Mouse (Mus musculus) liver, adult (tissue): ENCODE data around the gene Uqcrc1.
A peak's percentile ranks its signal among the peaks of the same experiment; 100 is the strongest.

ENCODE experiments used
- GATA4 ChIP-seq: IDR thresholded peaks from 2 replicates; pipeline ENCODE4 v1.6.1; 2014; ENCODE audit warnings: mild to moderate bottlenecking, low read length; ENCODE audit not compliant: insufficient replicate concordance

Gene Uqcrc1

GRCm38 (mm10) chr9:108936418-108937364 lies at the start of gene Uqcrc1:
TSS of gene Uqcrc1 (plus strand) at chr9:108936633.
- TF ChIP-seq GATA4: peak; percentile 20; the same call in 1 of the 2 replicates

- TF ChIP-seq GATA4: no peak
Measured at GRCm38 (mm10) chr9:108912308-108912707, 24.1 kb upstream of the Uqcrc1 start.

- no peak for TF ChIP-seq GATA4
Measured at GRCm38 (mm10) chr9:108913161-108913560, 23.3 kb upstream of the Uqcrc1 start.

- TF ChIP-seq GATA4: no peak
Measured at GRCm38 (mm10) chr9:108913621-108914020, 22.8 kb upstream of the Uqcrc1 start.

- no peak for TF ChIP-seq GATA4
Measured at GRCm38 (mm10) chr9:108914491-108914890, 21.9 kb upstream of the Uqcrc1 start, which contains the start of gene Tmem89. TSS of gene Tmem89 (plus strand) at chr9:108914619.

- TF ChIP-seq GATA4: no peak
Measured at GRCm38 (mm10) chr9:108925897-108926296, 10.5 kb upstream of the Uqcrc1 start.

- no peak for TF ChIP-seq GATA4
Measured at GRCm38 (mm10) chr9:108928424-108928823, 8.0 kb upstream of the Uqcrc1 start.

GRCm38 (mm10) chr9:108935991-108936390 lies 442 bp upstream of the Uqcrc1 start:
- TF ChIP-seq GATA4: no peak

GRCm38 (mm10) chr9:108945111-108945510 lies 8.7 kb downstream of the Uqcrc1 start:
- no peak for TF ChIP-seq GATA4

GRCm38 (mm10) chr9:108945608-108946007 lies 9.2 kb downstream of the Uqcrc1 start:
- TF ChIP-seq GATA4: no peak

- no peak for TF ChIP-seq GATA4
Measured at GRCm38 (mm10) chr9:108949231-108949966, 13.0 kb downstream of the Uqcrc1 start.

GRCm38 (mm10) chr9:108949967-108950728 lies 13.7 kb downstream of the Uqcrc1 start:
- TF ChIP-seq GATA4: no peak

GRCm38 (mm10) chr9:108953081-108953636 lies 16.7 kb downstream of the Uqcrc1 start, which contains the start of gene Col7a1:
TSS of gene Col7a1 (plus strand) at chr9:108953586.
- TF ChIP-seq GATA4: no peak

- TF ChIP-seq GATA4: no peak
Measured at GRCm38 (mm10) chr9:108955241-108955640, 18.8 kb downstream of the Uqcrc1 start.

- no peak for TF ChIP-seq GATA4
Measured at GRCm38 (mm10) chr9:108955846-108956245, 19.4 kb downstream of the Uqcrc1 start.

- TF ChIP-seq GATA4: no peak
Measured at GRCm38 (mm10) chr9:108963577-108963976, 27.1 kb downstream of the Uqcrc1 start.
